Mouse (Mus musculus) stomach, postnatal 0 days (tissue): Measurements from ENCODE around the gene Dnajb8.

ENCODE experiments used
- CTCF ChIP-seq: IDR thresholded peaks from 2 replicates; pipeline ENCODE4 v1.5.1; 2016; ENCODE audit warnings: antibody characterized with exemption, low read depth, mild to moderate bottlenecking, moderate library complexity
- EP300 ChIP-seq: optimal IDR thresholded peaks from 2 replicates; pipeline ENCODE3; 2016; ENCODE audit warnings: antibody characterized with exemption

DNA sequence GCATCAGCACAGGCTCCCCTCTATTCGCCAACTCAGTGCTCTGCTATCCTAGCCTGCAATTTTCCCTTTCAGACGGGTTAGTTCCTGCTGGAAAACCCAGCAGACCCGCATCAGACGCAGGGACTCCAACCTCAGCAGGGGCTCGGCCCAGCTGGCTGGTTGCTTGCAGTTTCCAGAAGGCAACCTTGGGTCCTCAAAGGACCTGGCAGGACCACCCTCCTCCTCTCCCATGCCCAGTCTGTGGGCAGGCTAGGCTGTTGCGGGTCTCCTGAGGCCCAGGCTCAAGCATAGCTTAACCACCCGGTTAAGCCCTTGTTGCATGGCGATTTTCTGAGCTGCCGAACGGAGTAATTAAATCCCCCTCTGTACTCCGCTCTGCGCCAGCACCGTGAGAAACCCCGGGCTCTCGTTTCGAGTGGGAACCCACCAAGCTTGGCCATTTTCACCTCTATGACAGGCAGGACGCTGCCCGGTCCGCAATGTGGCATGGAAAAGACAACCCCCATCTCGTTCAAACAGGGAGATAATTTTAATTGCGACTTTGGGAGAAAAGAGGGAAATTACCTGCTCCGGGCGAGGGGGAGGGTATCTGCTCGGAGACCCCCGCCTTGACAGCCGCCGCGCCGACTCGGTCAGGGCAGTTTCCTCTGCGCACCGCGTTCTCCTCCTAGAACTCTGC, 25.9 kb upstream of the Dnajb8 start:
- TF ChIP-seq CTCF = no peak
- TF ChIP-seq EP300 = no peak
